Comparison of ENCODE assay signal across 29 mouse cellular contexts in the genomic region with DNA sequence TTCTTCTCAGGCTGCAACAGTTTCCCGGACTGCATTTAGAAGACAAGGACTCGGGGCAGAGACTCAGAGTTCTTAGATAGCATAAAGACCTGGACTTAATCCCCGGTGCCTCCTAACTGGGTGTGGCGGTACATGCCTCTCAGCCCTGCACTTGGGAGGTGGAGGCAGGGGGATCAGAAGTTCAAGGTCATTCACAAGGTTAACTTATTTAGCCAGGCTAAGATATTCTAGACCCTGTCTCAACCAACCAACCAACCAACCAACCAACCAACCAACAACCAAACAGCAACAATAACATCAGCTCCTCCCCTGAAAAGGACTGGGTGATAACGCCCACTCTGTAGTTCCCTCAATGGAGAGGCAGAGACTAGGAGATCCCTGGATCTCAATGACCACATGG. TPM values are rescaled to one million over a fixed set of nuclear protein-coding genes. Genes with fewer than 3 reads are reported as not detected.
DNase-seq lines count a peak whose midpoint lies in the region; ATAC-seq and TF ChIP-seq lines count a peak whose summit lies in the region.
"Had no signal": no experiment of that assay in that cellular context is flagged by ENCODE, and none has a peak within 500 bp of the region (broad histone marks: within the 10 kb centered on the region; RNA-seq: fewer than 3 reads in every experiment).

No protein-coding gene starts in this region.

- no peak for TF ChIP-seq EP300 in liver, postnatal 0 days (IDR thresholded peaks at IDR 0.05; ENCODE audit: low read depth)

- no peak overlapping the region for H3K4me3 ChIP-seq in liver, embryonic 15.5 days (replicated peaks)
- no peak overlapping the region for H3K4me3 ChIP-seq in liver, postnatal 0 days (ENCODE audit: low read depth, low read length)
- H3K4me3 ChIP-seq in intestine, embryonic 16.5 days (ENCODE audit: low read length) = no peak overlapping the region
- H3K4me3 ChIP-seq in layer of hippocampus, adult 2 months = no peak overlapping the region
- H3K4me3 ChIP-seq: embryonic facial prominence, embryonic 12.5 days; embryonic facial prominence, embryonic 15.5 days; gastrocnemius, adult 2 months; hindbrain, embryonic 12.5 days; hindbrain, embryonic 15.5 days had no signal

- H3K9me3 ChIP-seq in liver, embryonic 15.5 days (replicated peaks) = no peaks in the 10 kb centered on the region
- H3K9me3 ChIP-seq in liver, postnatal 0 days (ENCODE audit: low read length) = no peaks in the 10 kb centered on the region
- no peaks in the 10 kb centered on the region for H3K9me3 ChIP-seq in intestine, embryonic 16.5 days (ENCODE audit: control insufficient read depth, low read length)
- H3K9me3 ChIP-seq: embryonic facial prominence, embryonic 12.5 days; embryonic facial prominence, embryonic 15.5 days; hindbrain, embryonic 12.5 days; hindbrain, embryonic 15.5 days had no signal

- TF ChIP-seq CTCF in liver, postnatal 0 days (IDR thresholded peaks at IDR 0.05; ENCODE audit: low read depth) = no peak
- TF ChIP-seq CTCF in layer of hippocampus, adult 2 months (conservative IDR thresholded peaks at IDR 0.05) = no peak

- H3K4me1 ChIP-seq in liver, embryonic 15.5 days (replicated peaks) = peaks cover 10% of the 10 kb centered on the region
- no peaks in the 10 kb centered on the region for H3K4me1 ChIP-seq in liver, postnatal 0 days (ENCODE audit: insufficient read depth)
- no peaks in the 10 kb centered on the region for H3K4me1 ChIP-seq in intestine, embryonic 16.5 days (ENCODE audit: control insufficient read depth, insufficient read depth, low read length)
- H3K4me1 ChIP-seq: embryonic facial prominence, embryonic 12.5 days; embryonic facial prominence, embryonic 15.5 days; hindbrain, embryonic 12.5 days; hindbrain, embryonic 15.5 days had no signal

- H3K4me2 ChIP-seq in liver, embryonic 15.5 days = no peak overlapping the region
- no peak overlapping the region for H3K4me2 ChIP-seq in liver, postnatal 0 days (ENCODE audit: low read depth, low read length)
- H3K4me2 ChIP-seq in intestine, embryonic 16.5 days (ENCODE audit: low read depth, low read length) = no peak overlapping the region
- H3K4me2 ChIP-seq: embryonic facial prominence, embryonic 12.5 days; embryonic facial prominence, embryonic 15.5 days; heart, embryonic 11.5 days; hindbrain, embryonic 12.5 days; hindbrain, embryonic 15.5 days had no signal

- WGBS in liver, embryonic 15.5 days (ENCODE audit: insufficient replicate concordance) = 60% methylated on average over 5 of the region's 5 CpGs
- 81% methylated on average over 5 of the region's 5 CpGs for WGBS in liver, postnatal 0 days (ENCODE audit: insufficient replicate concordance)
- 87% methylated on average over 5 of the region's 5 CpGs for WGBS in intestine, embryonic 16.5 days

- no peak overlapping the region for H3K9ac ChIP-seq in liver, embryonic 15.5 days
- H3K9ac ChIP-seq in liver, postnatal 0 days (replicated peaks) = no peak overlapping the region
- H3K9ac ChIP-seq in intestine, embryonic 16.5 days (ENCODE audit: low read depth, low read length) = no peak overlapping the region
- H3K9ac ChIP-seq: embryonic facial prominence, embryonic 12.5 days; embryonic facial prominence, embryonic 15.5 days; forebrain, postnatal 0 days; hindbrain, embryonic 12.5 days; hindbrain, embryonic 15.5 days had no signal

- no peak for ATAC-seq in liver, embryonic 15.5 days (ENCODE audit: insufficient read depth)
- no peak for ATAC-seq in liver, postnatal 0 days
- ATAC-seq in intestine, embryonic 16.5 days = peak; percentile 9; the same call in 1 of the 2 replicates
- ATAC-seq: forebrain, embryonic 14.5 days; forebrain, postnatal 0 days had no signal

- no peak for DNase-seq in liver, postnatal 0 days
- peak; percentile 84 for DNase-seq in R1 (ENCODE audit: low read depth, low spot score)
- DNase-seq in spleen, postnatal 4 days (ENCODE audit: low spot score in 2 of 2) = no peak
- DNase-seq in layer of hippocampus, adult 2 months (ENCODE audit: low spot score in 2 of 2) = no peak
- DNase-seq: adrenal gland, postnatal 10 days; adrenal gland, postnatal 36 days; B cell, adult 2 months; cerebellum, adult 18-20 months; cerebellum, adult 9-10 months; cerebellum, postnatal 14 days; forebrain, postnatal 0 days; gastrocnemius, adult 2 months; gastrocnemius, postnatal 14 days; heart, adult 11 months had no signal

- H3K27ac ChIP-seq in liver, embryonic 15.5 days (replicated peaks) = peak overlapping the region; percentile 61; the same call in 1 of the 2 replicates
- H3K27ac ChIP-seq in liver, postnatal 0 days (ENCODE audit: low read depth) = no peak overlapping the region
- H3K27ac ChIP-seq in intestine, embryonic 16.5 days (ENCODE audit: low read length) = no peak overlapping the region
- H3K27ac ChIP-seq in layer of hippocampus, adult 2 months = no peak overlapping the region
- H3K27ac ChIP-seq: embryonic facial prominence, embryonic 12.5 days; embryonic facial prominence, embryonic 15.5 days; gastrocnemius, adult 2 months; hindbrain, embryonic 12.5 days; hindbrain, embryonic 15.5 days had no signal

- H3K36me3 ChIP-seq in liver, embryonic 15.5 days (replicated peaks) = no peaks in the 10 kb centered on the region
- no peaks in the 10 kb centered on the region for H3K36me3 ChIP-seq in liver, postnatal 0 days (replicated peaks; ENCODE audit: insufficient read depth, low read length)
- no peaks in the 10 kb centered on the region for H3K36me3 ChIP-seq in intestine, embryonic 16.5 days (ENCODE audit: control insufficient read depth, insufficient read depth, low read length)
- H3K36me3 ChIP-seq: embryonic facial prominence, embryonic 12.5 days; embryonic facial prominence, embryonic 15.5 days; hindbrain, embryonic 12.5 days; hindbrain, embryonic 15.5 days had no signal

- H3K27me3 ChIP-seq in liver, embryonic 15.5 days = no peaks in the 10 kb centered on the region
- no peaks in the 10 kb centered on the region for H3K27me3 ChIP-seq in liver, postnatal 0 days (ENCODE audit: insufficient read depth, low read length)
- H3K27me3 ChIP-seq in intestine, embryonic 16.5 days (replicated peaks; ENCODE audit: control insufficient read depth, insufficient read depth, low read length) = no peaks in the 10 kb centered on the region
- H3K27me3 ChIP-seq: embryonic facial prominence, embryonic 12.5 days; embryonic facial prominence, embryonic 15.5 days; hindbrain, embryonic 12.5 days; hindbrain, embryonic 15.5 days had no signal

RNA-seq across cellular contexts. Expression of a gene that starts 29.5 kb away (rescaled TPM):
- 4.0 and 5.2 TPM in 2 replicates for polyA plus RNA-seq in liver, embryonic 15.5 days (2015; fragmentation: Nextera tagmentation; extraction: Ambion mirVana)
- 0.68 and 0.92 TPM in 2 replicates for polyA plus RNA-seq in liver, postnatal 0 days (2015; fragmentation: Nextera tagmentation; extraction: Ambion mirVana)
- polyA plus RNA-seq in intestine, embryonic 16.5 days (2015; fragmentation: Nextera tagmentation; extraction: Ambion mirVana) = 47.2 and 49.3 TPM in 2 replicates
- under 1 TPM; 0.37 to 0.92 TPM for total RNA-seq in layer of hippocampus, adult 2 months (2021)
- total RNA-seq: adrenal gland, postnatal 36 days; forebrain, postnatal 0 days; gastrocnemius, adult 2 months; gastrocnemius, postnatal 14 days; gastrocnemius, postnatal 4 days; heart, adult 8-10 months had no signal
- polyA plus RNA-seq: embryonic facial prominence, embryonic 15.5 days; heart, postnatal 0 days; hindbrain, embryonic 15.5 days had no signal

RNA-seq across cellular contexts. Expression of a gene that starts 32.9 kb away (rescaled TPM):
- 182 and 191 TPM in 2 replicates for polyA plus RNA-seq in liver, embryonic 15.5 days (2015; fragmentation: Nextera tagmentation; extraction: Ambion mirVana)
- polyA plus RNA-seq in liver, postnatal 0 days (2015; fragmentation: Nextera tagmentation; extraction: Ambion mirVana) = 61.1 and 65.2 TPM in 2 replicates
- polyA plus RNA-seq in intestine, embryonic 16.5 days (2015; fragmentation: Nextera tagmentation; extraction: Ambion mirVana) = 4.5 and 4.7 TPM in 2 replicates
- not detected for total RNA-seq in layer of hippocampus, adult 2 months (2021)
- total RNA-seq: adrenal gland, adult 18-20 months; adrenal gland, postnatal 36 days; CH12.LX; forebrain, postnatal 0 days; gastrocnemius, adult 2 months; heart, adult 8-10 months had no signal
- polyA plus RNA-seq: frontal cortex, adult 2 months had no signal

RNA-seq across cellular contexts. Expression of a gene that starts 51.5 kb away (rescaled TPM):
- polyA plus RNA-seq in liver, embryonic 15.5 days (2015; fragmentation: Nextera tagmentation; extraction: Ambion mirVana) = 2.5 and 4.3 TPM in 2 replicates
- polyA plus RNA-seq in liver, postnatal 0 days (2015; fragmentation: Nextera tagmentation; extraction: Ambion mirVana) = 0.25 and 3.6 TPM in 2 replicates
- 4.6 and 5.4 TPM in 2 replicates for polyA plus RNA-seq in intestine, embryonic 16.5 days (2015; fragmentation: Nextera tagmentation; extraction: Ambion mirVana)
- under 1 TPM in 1 of 2 experiments, not detected in 1; 0.33 TPM for total RNA-seq in layer of hippocampus, adult 2 months (2021)
- total RNA-seq: hematopoietic stem cell, adult 5-6 weeks had no signal

Comparison
In these comparisons a context has a peak if more than half of its experiments do, and no peak if none do; other contexts are left out.
1. RNA of a gene that starts 32.9 kb away (polyA plus RNA-seq): 182 to 191 TPM in liver, embryonic 15.5 days and 61.1 to 65.2 TPM in liver, postnatal 0 days; 4.5 to 4.7 TPM in intestine, embryonic 16.5 days; every median in the first group is over 10 times any median in the second.